Mouse (Mus musculus) ZHBTc4 (cell line): ENCODE results near the gene Klf15.

Experiments used
- DNase-seq: peaks from one replicate; pipeline ENCODE4 v3.0.0-alpha.2; 2011; ENCODE audit warnings: low read depth, low spot score

The Klf15 gene

DNA sequence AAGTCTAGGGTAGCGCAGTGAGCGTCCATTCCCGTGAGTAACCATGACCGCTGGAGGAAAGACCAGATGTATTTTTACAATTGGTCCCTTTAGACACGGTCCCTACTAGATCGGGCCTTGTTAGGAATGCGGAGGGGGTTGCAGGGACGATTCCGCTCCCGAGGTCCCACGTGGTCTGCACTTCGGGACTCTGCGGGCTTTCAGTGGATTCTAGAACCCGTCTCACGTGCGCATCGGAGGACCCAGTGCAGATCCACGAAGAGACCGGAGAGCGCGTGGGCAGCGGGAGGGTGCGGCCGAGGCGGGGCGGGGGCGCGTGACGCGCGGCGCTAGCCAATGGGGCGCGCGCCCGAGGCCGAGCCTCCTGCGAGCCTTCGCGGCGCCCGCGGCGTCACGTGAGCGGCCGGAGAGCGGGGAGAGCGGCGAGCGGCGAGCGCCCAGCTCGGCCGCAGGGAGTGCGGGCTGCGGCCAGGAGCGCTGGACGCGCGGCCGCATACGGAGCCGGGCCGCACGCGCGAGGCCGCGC is at the start of gene Klf15:
Gene Klf15, plus strand, starts transcription at position 396 of the 526 bp plus-strand sequence.
- DNase-seq = peak; percentile 81

DNA sequence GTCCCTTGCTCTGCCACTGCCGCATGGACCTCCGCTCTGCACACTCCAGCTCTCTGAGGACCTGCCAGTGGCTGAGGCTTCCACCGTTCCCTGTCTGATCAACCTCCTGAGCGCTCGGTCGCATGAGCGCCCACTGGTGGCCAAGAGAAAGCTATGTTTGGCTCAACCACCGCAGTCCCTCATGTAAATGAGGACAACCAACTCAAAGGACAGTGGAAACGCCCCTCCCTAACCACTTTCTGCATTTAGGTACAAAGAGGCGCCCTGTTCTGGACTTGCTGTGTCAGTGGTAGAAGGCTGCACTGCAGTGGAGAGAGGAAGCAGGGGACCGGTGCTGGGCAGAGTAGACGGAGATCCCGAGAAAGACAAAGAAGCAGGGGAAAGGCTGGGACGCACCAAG is 39.8 kb upstream of the Klf15 start:
- peak; percentile 97 for DNase-seq

DNA sequence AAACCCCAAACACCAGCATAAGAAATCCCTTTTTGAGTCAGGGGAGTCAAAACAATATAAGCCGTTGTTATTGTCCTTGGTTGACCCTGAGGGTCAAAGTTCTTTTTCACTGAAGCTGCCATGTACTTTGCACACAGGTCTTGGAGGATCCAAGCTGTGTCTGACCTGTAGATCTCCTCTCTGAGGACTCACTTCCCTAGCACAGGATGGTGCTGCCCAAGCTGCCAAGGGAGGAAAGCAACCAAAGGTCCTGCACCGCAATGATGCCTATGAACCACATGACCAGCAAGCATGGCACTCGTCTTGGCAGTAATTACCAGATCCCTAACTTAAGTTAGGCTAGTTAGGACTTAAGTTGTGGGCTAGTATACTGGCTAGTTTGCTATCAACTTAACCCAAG is 37.0 kb upstream of the Klf15 start:
- no peak for DNase-seq

DNA sequence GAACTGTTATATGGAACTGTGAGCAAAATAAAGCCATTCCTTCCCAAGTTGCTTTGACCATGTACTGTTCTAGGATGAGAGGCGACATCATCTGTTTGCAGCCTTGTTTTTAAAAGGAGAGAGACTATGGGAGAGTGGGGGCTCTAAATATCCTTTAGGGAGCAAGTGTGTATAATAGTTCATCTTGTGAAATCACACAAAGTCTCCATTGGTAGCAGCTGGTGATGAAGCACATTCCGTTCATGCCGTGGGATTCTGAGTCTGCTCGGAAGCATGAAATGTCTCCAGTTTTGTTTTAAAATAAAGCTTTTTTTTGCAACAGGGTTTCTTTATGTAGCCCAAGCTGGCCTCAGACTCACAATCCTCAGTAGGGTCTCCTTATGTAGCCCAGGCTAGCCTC is 36.4 kb upstream of the Klf15 start:
- no peak for DNase-seq

DNA sequence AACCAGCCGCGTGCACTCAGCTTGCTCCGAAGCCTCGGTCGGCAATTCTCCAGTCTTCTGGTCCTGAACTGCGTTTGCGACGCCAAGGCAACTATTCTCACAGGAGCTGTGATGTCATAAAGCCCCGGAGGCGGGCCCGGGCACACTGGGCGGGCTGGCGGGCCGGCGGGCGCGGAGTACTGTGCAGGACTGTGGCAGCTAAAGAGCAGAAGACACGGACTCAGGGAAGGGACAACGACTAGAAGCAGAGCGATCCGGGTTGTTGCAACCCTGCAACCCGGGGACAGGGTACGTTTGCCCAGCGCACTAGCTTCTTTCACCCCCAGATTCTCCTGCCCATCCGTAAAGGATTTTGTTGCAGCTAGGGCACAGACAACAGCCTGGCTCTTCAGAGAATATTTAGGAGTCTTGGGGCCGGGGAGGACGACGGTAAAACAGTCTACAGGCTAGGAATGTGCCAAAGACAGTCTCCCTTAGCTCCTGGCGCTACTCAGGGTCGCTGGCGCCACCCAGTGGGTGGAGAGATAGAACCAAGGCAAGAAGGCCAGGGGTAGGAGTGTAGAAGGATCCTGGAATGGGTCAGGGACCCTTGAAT is 33.9 kb upstream of the Klf15 start, which contains the start of gene Cfap100:
Gene Cfap100, minus strand, starts transcription at position 418 of the 595 bp plus-strand sequence.
- peak; percentile 88 for DNase-seq

DNA sequence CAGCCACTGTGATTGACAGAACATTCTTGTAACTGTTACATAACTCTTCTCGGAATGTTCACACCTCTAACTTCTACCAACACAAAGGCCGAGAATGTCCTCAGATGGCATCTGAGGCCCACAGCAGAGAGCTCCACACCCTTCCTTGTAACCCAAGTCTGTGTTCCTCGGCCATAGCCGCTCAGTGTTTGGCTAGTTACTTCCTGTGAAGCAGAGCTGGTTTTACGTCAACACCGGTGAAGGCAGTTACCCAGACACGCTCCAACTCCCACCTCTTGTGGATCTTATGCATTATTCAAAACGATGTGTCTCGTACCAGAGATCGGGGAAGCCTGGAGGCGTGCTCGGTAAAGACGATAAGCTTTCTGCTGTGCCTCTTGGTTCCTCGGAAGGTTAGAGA is 32.5 kb upstream of the Klf15 start:
- DNase-seq = no peak

DNA sequence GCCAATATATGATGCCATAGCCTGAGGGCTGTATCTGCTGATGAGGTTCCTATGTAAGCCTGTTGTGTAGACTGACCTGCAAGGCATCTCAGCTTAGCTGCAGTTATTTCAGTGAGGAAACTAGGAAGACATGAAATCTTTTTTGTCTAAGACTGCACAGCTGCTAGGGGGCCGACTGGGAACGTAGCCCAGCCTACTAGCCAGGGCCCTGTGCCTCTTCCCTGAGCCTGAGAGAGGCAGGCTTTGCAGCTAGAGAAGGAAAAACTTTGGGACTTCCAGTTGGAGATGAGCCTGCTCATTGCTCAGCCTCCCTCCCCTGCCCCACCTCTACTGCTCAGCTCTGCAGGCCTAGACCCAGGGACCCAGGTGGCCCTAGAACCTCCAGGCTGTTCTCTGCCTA is 30.9 kb upstream of the Klf15 start:
- no peak for DNase-seq

DNA sequence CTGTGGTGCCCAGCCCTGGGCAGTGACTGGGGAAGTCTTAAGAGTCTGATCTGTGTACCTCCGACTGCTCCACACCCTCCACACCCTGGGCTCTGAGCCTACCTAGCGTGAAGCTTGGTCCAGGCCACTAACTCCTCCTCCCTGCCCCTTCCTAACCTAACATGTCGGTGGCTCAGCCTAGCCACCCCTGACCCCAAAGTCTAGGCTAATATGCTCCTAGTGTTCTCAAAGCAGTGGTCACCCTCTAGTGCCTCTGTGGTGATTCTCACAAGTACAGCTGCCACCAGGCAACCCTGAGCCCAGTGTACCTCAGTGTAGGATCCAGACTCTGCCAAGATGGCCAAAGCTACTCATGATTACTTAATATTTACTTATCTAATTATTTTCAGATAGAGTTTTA is 27.7 kb upstream of the Klf15 start:
- no peak for DNase-seq

DNA sequence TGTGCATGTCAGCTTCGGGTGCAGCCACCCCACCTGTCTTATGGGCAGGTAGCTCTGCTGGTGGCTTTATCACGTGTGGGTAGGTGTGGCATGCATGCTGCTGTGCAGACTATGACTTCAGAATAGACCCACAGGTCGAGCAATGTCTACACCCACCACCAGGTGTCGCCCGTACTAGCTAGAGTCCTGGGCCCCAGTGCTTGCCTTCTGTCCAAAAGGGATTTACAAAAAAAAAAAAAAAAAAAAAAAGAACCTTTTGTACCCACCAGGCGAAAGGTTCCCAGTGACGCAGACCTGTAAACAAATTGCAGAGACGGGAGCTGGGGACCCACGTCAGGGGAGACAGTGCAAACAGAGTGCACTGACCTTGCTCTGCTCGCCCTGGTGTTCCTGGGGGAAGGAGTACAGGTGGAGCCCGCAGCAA is 27.2 kb upstream of the Klf15 start:
- peak; percentile 94 for DNase-seq

DNA sequence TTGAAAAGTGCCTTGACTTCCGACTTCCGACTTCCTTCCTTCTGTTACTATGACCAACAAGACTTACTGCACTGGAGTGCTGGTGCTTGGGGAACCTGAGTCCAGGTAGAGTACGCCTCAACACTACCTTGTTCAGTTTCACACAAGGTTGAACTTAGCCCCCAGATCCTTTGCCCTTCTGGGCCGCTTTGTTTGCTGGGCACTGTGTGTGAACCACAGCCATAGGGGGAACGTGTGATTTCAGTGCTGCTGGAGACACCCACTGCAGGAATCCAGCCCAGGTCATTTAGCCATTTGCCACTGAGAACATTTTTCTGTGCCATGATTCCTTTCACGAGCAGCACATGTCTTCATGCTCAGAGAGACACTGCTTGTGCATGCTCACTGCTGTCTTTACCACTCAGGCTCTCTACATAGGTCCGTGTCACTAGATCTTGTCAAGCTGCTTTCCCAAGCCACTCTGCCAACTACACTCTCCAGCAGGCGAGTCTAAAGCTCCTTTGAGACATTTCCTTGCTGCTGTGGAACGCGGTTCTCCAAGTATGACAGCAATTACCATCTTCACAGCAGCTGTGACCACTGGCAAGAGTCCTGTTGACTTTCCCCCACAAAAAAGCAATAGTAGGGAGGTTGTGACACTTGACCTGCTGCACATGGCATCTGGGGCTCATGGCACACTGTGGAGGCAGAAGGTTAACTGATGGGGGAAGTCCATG is 26.0 kb upstream of the Klf15 start:
- no peak for DNase-seq

DNA sequence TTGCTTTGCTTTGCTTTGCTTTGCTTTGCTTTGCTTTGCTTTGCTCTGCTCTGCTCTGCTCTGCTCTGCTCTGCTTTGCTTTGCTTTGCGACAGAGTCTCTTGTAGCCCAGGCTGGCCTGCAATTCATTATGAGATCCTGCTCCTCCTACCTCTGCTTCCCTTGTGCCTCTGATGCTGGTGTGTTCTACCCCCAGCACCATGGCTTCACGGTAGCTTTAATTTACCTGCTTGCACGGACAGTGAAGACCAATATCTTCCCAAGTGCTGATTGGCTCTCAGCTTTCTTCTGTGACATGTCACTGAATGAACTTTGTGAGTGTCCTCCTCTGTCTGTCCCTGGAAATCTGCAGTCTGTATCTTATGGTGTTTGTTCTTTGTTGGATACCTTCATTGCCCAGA is 25.3 kb upstream of the Klf15 start:
- peak; percentile 51 for DNase-seq

DNA sequence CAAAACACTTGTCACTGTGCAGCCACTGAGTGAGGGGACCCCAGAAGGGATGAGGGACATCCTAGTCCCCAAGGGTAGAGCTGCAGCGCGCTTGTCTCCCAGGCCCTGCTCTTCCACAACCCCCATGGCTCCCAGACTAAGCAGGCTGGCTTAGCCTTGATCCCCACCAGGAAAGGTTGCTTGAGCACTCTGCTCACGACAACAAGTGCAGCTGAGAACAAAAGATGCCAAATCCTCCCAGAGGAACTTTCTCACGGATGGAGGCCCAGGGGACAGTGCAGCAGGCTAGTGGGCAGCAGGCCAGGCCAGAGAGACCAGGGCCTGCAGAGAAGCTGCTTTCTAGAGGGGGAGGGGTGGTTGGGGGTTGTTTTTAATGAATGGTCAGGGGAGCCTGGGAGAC is 15.5 kb upstream of the Klf15 start:
- DNase-seq = no peak

DNA sequence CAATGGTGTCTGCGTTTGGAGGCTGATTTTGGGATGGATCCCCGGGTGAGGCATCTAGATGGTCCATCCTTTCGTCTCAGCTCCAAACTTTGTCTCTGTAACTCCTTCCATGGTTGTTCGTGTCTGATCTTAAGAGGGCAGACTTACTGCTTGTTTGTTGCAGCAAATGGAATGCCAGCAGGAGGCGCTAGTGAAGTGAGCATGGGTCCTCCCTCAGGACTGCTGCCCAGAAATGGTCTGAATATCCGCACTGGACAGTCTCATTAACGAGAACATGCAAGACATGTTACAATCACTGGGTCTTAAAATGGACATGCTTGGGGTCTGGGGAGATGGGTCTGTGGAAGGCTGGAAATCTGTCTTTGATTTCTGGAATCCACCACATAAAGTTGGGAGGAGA is 12.2 kb upstream of the Klf15 start:
- DNase-seq = peak; percentile 76

DNA sequence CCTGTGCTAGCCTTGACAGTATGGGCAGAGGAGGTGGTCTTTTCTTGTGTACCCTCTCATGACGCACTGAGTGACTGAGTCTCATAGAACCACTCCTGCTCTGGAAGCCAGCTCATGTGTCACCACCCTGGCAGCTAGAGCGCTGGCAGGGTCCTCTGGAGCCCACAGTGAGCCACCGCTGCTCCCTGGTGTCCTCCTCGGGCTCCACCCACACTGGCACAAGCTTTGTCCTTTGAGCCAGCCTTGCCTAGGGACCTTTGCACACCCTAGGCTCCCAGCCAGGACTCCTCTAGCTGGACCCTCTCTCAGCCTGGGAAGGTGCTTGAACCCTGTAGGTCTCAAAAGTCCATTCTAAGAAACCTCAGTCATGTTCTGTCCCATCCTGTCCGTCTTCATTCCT is 11.7 kb upstream of the Klf15 start:
- no peak for DNase-seq

DNA sequence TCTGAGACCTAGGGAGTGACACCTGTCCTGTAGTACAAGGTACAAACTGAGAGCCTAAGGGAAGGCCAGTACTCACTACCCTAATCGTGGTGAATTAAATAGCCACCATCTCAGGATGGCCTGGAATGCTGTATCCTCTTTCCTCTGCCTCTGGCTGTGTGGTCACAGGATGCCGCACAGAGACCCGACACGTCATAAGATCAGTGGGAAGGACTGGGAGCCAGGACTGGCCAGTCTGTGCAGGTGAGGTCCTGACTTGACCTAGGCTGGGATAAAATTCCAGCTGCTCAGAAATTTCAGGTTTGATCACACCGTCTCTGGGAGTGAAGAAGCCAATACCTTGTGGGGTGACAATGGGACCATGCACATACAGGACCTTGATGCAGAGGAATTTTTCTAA is 10.9 kb upstream of the Klf15 start:
- no peak for DNase-seq

DNA sequence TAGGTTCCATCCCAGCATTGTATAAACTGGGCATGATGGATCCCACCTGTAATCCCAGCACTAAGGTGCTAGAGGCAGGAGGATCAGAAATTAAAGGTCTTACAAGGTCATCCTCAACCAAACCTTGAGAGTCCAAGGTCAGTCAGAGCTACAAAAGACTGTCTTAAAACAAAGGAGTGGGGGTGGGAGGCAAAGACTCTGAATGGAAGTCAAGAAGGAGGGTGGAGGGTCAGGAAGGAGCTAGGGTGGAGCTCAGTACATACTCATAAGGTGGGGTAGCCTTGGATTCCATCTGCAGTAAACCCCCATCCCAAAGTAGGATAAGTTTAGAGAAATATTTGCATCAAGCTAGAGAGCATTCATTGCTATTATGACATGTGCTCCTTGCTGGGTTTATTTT is 9.8 kb upstream of the Klf15 start:
- DNase-seq = peak; percentile 78

DNA sequence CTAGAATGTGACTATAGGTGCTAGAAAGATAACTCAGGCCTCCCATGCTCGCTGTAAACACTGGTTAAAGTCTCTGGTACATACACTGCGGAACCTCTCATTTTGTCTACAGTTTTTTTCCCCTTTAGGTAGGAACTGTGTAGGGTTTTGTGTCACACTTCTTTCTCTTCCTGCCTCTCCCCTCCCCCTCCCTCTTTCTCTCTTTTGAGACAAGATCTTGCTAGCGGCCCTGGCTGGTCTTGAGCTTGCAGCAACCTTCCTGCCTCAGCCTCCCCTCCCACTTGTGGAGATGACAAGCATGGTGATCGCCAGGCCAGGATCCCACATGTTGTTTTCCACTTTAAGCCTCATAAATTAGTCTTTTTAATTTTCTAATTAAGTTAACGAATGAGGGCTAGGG is 8.6 kb upstream of the Klf15 start:
- DNase-seq = peak; percentile 54

DNA sequence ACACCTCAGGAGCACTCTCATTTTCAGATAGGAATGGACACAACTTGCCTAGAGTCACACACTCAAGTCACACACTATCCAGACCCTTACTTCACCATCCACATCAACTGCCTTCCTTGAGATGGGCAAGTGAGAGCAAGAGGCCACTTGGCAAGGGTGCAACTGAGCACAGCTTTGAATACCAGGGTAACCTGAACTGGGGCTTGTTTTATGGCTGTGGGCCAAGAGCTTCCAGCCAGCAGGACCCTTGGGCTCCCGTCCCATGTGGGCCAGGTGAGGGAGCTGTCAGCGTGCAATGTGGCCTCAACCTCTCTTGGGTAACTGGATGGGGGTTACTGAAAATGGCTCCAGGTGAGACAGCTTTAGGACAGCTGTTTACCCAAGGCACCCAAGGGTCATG is 5.0 kb upstream of the Klf15 start:
- DNase-seq = no peak

DNA sequence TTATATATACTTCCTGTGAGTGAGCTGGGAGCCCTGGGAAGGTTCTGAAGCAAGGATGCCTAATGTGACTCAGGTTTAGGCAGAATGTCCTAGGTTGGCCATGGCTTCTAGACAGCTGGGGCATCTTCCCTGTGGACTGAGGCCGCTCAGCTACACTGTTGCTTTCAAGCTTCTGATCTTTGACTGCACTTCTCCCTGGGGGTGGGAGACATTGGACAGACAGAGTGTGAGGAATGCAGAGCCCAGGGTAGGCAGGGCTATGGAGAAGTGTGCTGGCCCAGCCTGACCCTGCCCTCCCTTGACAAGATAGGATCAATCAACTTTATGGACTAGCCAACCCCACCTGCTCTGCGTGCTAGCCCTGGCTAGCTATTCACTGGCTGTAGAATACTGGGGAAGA is 1.2 kb upstream of the Klf15 start:
- no peak for DNase-seq

DNA sequence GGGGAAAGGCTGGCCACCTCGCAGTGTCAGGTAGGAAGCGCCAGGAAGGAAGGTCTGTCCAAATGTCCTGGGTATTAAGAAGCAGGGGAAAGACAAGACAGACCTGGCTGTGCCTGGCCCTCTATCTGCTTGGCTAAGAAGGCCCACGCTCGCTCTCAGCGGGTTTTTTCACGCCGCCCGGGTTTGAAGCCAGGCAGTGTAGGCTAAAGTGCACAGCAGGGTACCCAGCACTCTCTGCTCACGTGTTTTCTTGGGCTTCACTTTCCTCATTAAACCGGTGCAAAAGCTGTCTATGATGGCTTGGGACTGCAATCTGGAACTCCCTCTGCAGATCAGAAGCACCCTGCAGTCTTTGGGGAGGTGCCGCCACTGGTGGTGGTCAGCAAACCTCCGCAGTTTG is 605 bp upstream of the Klf15 start:
- DNase-seq = no peak

DNA sequence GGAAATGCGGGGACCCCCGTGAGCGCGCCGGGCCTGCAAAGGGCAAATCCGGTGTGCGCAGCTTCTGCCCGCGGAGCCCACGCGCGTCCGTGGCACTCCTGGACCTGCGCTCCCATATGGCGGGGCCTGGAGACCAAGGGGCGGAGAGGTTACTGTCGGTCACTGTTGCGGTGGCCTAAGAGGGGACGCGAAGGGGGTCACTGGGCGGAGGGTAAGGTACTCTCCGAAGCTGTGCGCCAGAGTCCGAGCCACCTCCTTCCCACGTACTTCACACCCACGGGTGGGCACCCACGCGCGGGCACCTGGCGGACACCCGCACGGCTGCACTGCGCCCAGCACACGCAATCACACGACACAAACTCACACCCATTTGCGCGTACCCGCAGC is 458 bp downstream of the Klf15 start:
- no peak for DNase-seq

DNA sequence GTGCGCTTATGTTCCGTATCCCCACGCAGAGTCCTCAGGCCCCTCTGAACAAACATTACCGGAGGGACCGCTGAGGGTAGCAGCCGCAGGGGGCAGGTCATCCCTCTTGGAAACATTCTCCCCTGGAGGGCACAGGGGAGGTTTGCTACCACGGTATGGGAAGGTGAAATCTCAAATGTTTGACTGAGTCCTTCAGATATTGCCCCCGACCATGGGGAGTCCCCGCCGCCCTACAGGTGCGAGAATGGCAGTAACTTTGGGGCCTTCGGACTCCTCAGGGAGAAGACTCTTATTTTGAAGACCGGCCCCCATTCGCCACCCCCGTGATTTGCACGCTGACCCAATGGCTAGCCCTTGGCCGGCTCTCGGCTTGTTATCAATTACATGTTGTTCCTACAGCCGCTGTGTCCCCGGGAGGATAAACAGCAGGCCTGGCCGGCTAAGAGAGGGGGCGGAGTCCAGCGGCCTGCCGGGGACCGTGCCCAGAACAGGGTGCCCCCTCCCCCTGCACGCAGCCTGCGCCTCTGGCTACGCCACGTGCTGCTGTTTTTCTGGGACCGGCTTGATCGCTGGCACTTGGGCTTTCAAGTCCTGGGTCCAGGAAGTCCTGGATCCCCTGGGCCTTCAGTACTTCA is 969 bp downstream of the Klf15 start:
- DNase-seq = peak; percentile 69

DNA sequence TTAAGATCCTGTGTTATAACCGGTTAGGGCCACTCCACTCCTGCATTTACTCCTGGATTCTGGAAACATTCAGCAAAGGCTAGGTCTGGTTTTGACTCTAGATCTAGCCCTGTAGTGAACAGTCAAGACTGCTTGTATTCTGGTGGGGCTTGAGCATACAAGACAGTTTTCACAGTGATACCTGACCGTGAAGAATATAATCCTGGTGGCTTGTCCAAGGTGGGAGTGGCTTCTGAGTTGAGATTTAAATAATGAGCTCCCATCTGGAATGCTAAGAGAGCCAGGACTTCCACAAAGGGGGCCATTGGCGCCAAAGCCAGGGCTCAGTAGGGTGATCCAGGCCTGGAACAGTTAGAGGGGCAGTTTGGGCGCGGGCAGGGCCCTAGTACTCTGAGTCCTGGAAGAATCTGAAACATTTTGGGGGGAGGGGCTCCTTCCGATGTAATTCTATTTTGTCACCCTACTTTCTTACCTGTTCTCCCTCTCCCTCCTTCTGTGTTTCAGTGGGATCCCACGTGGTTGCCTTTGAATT is 1.6 kb downstream of the Klf15 start:
- peak; percentile 56 for DNase-seq
